Mouse (Mus musculus) urinary bladder, postnatal 14 days (tissue): ENCODE results near the gene Ralb.

Experiments used
- DNase-seq: peaks from one replicate; pipeline ENCODE4 v3.0.0; 2021; ENCODE audit warnings: low spot score

Ralb gene

GRCm38 (mm10) chr1:119504260-119505062 is at the start of gene Ralb:
TSS of gene Ralb (minus strand) at chr1:119504794.
- DNase-seq, result peak; percentile 98

- no peak for DNase-seq
Observed at GRCm38 (mm10) chr1:119551651-119552050, 47.1 kb upstream of the Ralb start.

- DNase-seq, result no peak
Observed at GRCm38 (mm10) chr1:119550064-119550463, 45.5 kb upstream of the Ralb start.

- DNase-seq, result no peak
Observed at GRCm38 (mm10) chr1:119549327-119549689, 44.7 kb upstream of the Ralb start.

- peak; percentile 88 for DNase-seq
Observed at GRCm38 (mm10) chr1:119548668-119549326, 44.2 kb upstream of the Ralb start.

GRCm38 (mm10) chr1:119546490-119546889 is 41.9 kb upstream of the Ralb start:
- no peak for DNase-seq

- DNase-seq, result peak; percentile 1
Observed at GRCm38 (mm10) chr1:119545671-119546070, 41.1 kb upstream of the Ralb start.

GRCm38 (mm10) chr1:119545164-119545563 is 40.6 kb upstream of the Ralb start:
- no peak for DNase-seq

GRCm38 (mm10) chr1:119544611-119545155 is 40.1 kb upstream of the Ralb start:
- no peak for DNase-seq

- DNase-seq, result no peak
Observed at GRCm38 (mm10) chr1:119543316-119543715, 38.7 kb upstream of the Ralb start.

- no peak for DNase-seq
Observed at GRCm38 (mm10) chr1:119541570-119541969, 37.0 kb upstream of the Ralb start.

- DNase-seq, result no peak
Observed at GRCm38 (mm10) chr1:119540836-119541557, 36.4 kb upstream of the Ralb start.

GRCm38 (mm10) chr1:119539252-119539651 is 34.7 kb upstream of the Ralb start:
- DNase-seq, result no peak

- DNase-seq, result no peak
Observed at GRCm38 (mm10) chr1:119537651-119538050, 33.1 kb upstream of the Ralb start.

GRCm38 (mm10) chr1:119536122-119536521 is 31.5 kb upstream of the Ralb start:
- no peak for DNase-seq

GRCm38 (mm10) chr1:119534341-119534740 is 29.7 kb upstream of the Ralb start:
- DNase-seq, result no peak

GRCm38 (mm10) chr1:119533093-119533805 is 28.7 kb upstream of the Ralb start:
- DNase-seq, result no peak

GRCm38 (mm10) chr1:119532165-119532564 is 27.6 kb upstream of the Ralb start:
- no peak for DNase-seq

GRCm38 (mm10) chr1:119530941-119531340 is 26.3 kb upstream of the Ralb start:
- no peak for DNase-seq

GRCm38 (mm10) chr1:119525689-119526591 is 21.3 kb upstream of the Ralb start, which contains the start of gene Tmem185b:
TSS of gene Tmem185b (plus strand) at chr1:119526160.
- DNase-seq, result peak; percentile 93

- no peak for DNase-seq
Observed at GRCm38 (mm10) chr1:119525004-119525444, 20.4 kb upstream of the Ralb start.
